Mouse (Mus musculus): ENCODE data around the gene Zfp976. TPM values are rescaled to one million over a fixed set of nuclear protein-coding genes. Genes with fewer than 3 reads are reported as not detected.
A peak's percentile ranks its signal among the peaks of the same experiment; 100 is the strongest.
"Not testable (repeated sequence)": the region's sequence is repeated elsewhere in the genome, so short reads cannot be mapped to it uniquely, and the experiment has no call there.

Gene Zfp976
- polyA plus RNA-seq (2015; fragmentation: Nextera tagmentation; extraction: Ambion mirVana) = 5.2 and 5.4 TPM in 2 replicates

- H3K27me3 ChIP-seq = not testable (repeated sequence)
These were observed at the start of gene Zfp976 for GRCm38 (mm10) chr7:42642152-42643115. TSS of gene Zfp976 (minus strand) at chr7:42642588.

DNA sequence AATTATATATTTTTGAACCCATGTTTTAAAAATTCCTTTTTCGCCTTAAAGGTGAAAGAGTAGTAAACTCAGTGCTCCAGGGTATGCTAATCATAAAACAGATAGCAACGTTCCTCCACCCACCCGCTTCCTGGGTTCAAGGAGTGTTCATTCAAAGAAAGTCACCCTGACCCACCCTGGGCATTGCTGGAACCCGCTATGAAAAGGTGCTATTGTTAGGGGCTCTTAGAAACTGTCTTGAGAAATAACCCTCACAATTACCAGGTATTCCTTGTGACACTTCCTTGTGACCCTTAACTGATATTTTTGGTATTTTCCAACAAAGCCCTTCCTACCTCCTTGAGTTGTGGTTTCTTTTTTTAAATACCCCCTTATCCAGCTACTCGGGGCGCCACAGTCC lies 37.7 kb upstream of the Zfp976 start:
- not testable (repeated sequence) for H3K4me3 ChIP-seq; H3K4me1 ChIP-seq; H3K9me3 ChIP-seq; ATAC-seq (ENCODE audit: borderline replicate concordance, extremely low read depth, low FRiP score, low TSS enrichment); H3K9ac ChIP-seq; H3K27ac ChIP-seq; H3K4me2 ChIP-seq; H3K36me3 ChIP-seq; H3K27me3 ChIP-seq
- 88% methylated on average over 6 of the region's 6 CpGs for WGBS

More at GRCm38 (mm10) chr7:42642152-42643115, at the start of gene Zfp976:
- Histone ChIP-seq H3K4me3 (peak within 1 kb of the TSS; percentile 49), H3K9ac (peak within 1 kb of the TSS; percentile 47), H3K4me2 (peak within 1 kb of the TSS; percentile 55), H3K27ac (peak within 1 kb of the TSS; percentile 33; the same call in 1 of the 2 replicates)
- H3K9me3 ChIP-seq, H3K4me1 ChIP-seq, H3K36me3 ChIP-seq: not testable (repeated sequence)
- peak; percentile 98 for ATAC-seq (ENCODE audit: borderline replicate concordance, extremely low read depth, low FRiP score, low TSS enrichment)
- 2% methylated on average over 25 of the region's 25 CpGs for WGBS

- not testable (repeated sequence) for H3K4me2 ChIP-seq; H3K4me3 ChIP-seq; ATAC-seq (ENCODE audit: borderline replicate concordance, extremely low read depth, low FRiP score, low TSS enrichment); H3K9ac ChIP-seq; H3K27ac ChIP-seq; H3K9me3 ChIP-seq; H3K4me1 ChIP-seq; H3K36me3 ChIP-seq; H3K27me3 ChIP-seq
These were observed 37.3 kb upstream of the Zfp976 start for GRCm38 (mm10) chr7:42679646-42680045.

DNA sequence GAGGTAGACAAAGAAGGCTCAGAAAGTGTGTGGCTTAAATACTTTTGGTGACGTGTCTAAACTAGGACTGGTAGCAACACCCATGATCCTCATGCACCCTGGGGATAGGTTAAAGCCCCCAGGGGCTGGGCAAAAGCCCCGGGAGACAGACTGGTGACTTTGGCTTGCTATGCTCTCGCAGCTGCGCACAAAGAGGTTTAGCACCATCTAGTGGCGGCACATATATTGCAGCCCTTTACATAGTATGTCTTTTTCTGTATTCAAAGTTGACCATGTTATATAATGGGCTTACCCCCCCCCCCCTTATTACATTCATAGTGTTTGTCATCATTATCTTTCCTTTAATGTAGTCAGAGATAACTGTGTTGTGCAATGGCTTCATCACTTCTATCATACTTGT lies 17.8 kb upstream of the Zfp976 start:
- not testable (repeated sequence) for H3K4me2 ChIP-seq; H3K27me3 ChIP-seq; ATAC-seq (ENCODE audit: borderline replicate concordance, extremely low read depth, low FRiP score, low TSS enrichment); H3K27ac ChIP-seq; H3K4me1 ChIP-seq; H3K4me3 ChIP-seq; H3K9ac ChIP-seq; H3K9me3 ChIP-seq
- peaks cover 25% of the 10 kb centered on the region for H3K36me3 ChIP-seq
- WGBS = 79% methylated on average over 5 of the region's 5 CpGs

GRCm38 (mm10) chr7:42655211-42655610 lies 12.8 kb upstream of the Zfp976 start:
- H3K4me1 ChIP-seq; H3K36me3 ChIP-seq; H3K9ac ChIP-seq; H3K9me3 ChIP-seq; H3K4me3 ChIP-seq; H3K27me3 ChIP-seq; H3K27ac ChIP-seq; ATAC-seq (ENCODE audit: borderline replicate concordance, extremely low read depth, low FRiP score, low TSS enrichment); H3K4me2 ChIP-seq: not testable (repeated sequence)
- 70% methylated on average over 2 of the region's 2 CpGs for WGBS

- WGBS = 13% methylated on average over 3 of the region's 3 CpGs
These were observed 782 bp upstream of the Zfp976 start for GRCm38 (mm10) chr7:42643120-42643620.

GRCm38 (mm10) chr7:42631031-42631430 lies 11.4 kb downstream of the Zfp976 start:
- H3K27ac ChIP-seq; H3K9me3 ChIP-seq; ATAC-seq (ENCODE audit: borderline replicate concordance, extremely low read depth, low FRiP score, low TSS enrichment): not testable (repeated sequence)

More at GRCm38 (mm10) chr7:42643120-42643620, 782 bp upstream of the Zfp976 start:
- H3K27ac ChIP-seq, H3K9ac ChIP-seq, H3K36me3 ChIP-seq, H3K9me3 ChIP-seq, H3K4me1 ChIP-seq, H3K27me3 ChIP-seq: not testable (repeated sequence)
- ATAC-seq (ENCODE audit: borderline replicate concordance, extremely low read depth, low FRiP score, low TSS enrichment) = peak; percentile 50; the same call in 1 of the 2 replicates
- Histone ChIP-seq H3K4me2 (peak overlapping the region; percentile 55), H3K4me3 (peak overlapping the region; percentile 49)

GRCm38 (mm10) chr7:42595666-42596065 lies 46.7 kb downstream of the Zfp976 start:
- not testable (repeated sequence) for H3K27me3 ChIP-seq; ATAC-seq (ENCODE audit: borderline replicate concordance, extremely low read depth, low FRiP score, low TSS enrichment); H3K36me3 ChIP-seq; H3K4me3 ChIP-seq; H3K4me2 ChIP-seq; H3K9ac ChIP-seq; H3K4me1 ChIP-seq; H3K27ac ChIP-seq
- H3K9me3 ChIP-seq = 0 out of 2 replicates have a peak, but pooled peaks cover 13% of the 10 kb centered on the region

More at GRCm38 (mm10) chr7:42631031-42631430, 11.4 kb downstream of the Zfp976 start:
- not testable (repeated sequence) for H3K4me2 ChIP-seq, H3K27me3 ChIP-seq, H3K9ac ChIP-seq, H3K36me3 ChIP-seq, H3K4me1 ChIP-seq, H3K4me3 ChIP-seq

- H3K36me3 ChIP-seq; H3K4me2 ChIP-seq; H3K9me3 ChIP-seq; H3K27me3 ChIP-seq; ATAC-seq (ENCODE audit: borderline replicate concordance, extremely low read depth, low FRiP score, low TSS enrichment); H3K4me3 ChIP-seq; H3K4me1 ChIP-seq; H3K27ac ChIP-seq; H3K9ac ChIP-seq: not testable (repeated sequence)
- WGBS = 87% methylated on average over 11 of the region's 11 CpGs
These were observed 50.0 kb downstream of the Zfp976 start, which contains the start of gene Zfp977 for GRCm38 (mm10) chr7:42592413-42592812. TSS of gene Zfp977 (minus strand) at chr7:42592547.

GRCm38 (mm10) chr7:42591311-42591710 lies 51.1 kb downstream of the Zfp976 start:
- not testable (repeated sequence) for H3K4me3 ChIP-seq; H3K9me3 ChIP-seq; H3K27me3 ChIP-seq; H3K27ac ChIP-seq; H3K4me2 ChIP-seq; H3K4me1 ChIP-seq; H3K9ac ChIP-seq; ATAC-seq (ENCODE audit: borderline replicate concordance, extremely low read depth, low FRiP score, low TSS enrichment); H3K36me3 ChIP-seq

- Histone ChIP-seq H3K9me3 (peaks cover 38% of the 10 kb centered on the region; the same call in 1 of the 2 replicates), H3K4me2 (no peak within 1 kb of the TSS), H3K4me3 (no peak within 1 kb of the TSS), H3K9ac (no peak within 1 kb of the TSS), H3K4me1 (no peaks in the 10 kb centered on the region), H3K36me3 (peaks cover 11% of the 10 kb centered on the region), H3K27ac (no peak within 1 kb of the TSS), H3K27me3 (no peaks in the 10 kb centered on the region)
- ATAC-seq (ENCODE audit: borderline replicate concordance, extremely low read depth, low FRiP score, low TSS enrichment) = no peak
- 90% methylated on average over 5 of the region's 5 CpGs for WGBS
These were observed 63.9 kb downstream of the Zfp976 start, which contains the start of gene Gm21028 for GRCm38 (mm10) chr7:42578488-42578887. TSS of gene Gm21028 (minus strand) at chr7:42578588.
